Mouse (Mus musculus) activated CD4-positive, CD25-positive, alpha-beta regulatory T cell, adult 9 weeks (primary cell): Measurements from ENCODE around the gene Olfr1510. TPM values are rescaled to one million over a fixed set of nuclear protein-coding genes. Genes with fewer than 3 reads are reported as not detected.

ENCODE experiments used
- polyA plus RNA-seq: library from polyadenylated mRNA; unstranded; fragments of 100-300 nt; shearing (Covaris generic); gene quantifications from one replicate; pipeline ENCODE4 v1.2.1, GENCODE M21; 2017

The Olfr1510 gene
- not detected for polyA plus RNA-seq

GRCm38 (mm10) chr14:52414273-52414672, at the start of gene Olfr1510:
Gene Olfr1510 (minus strand): TSS chr14:52414373.

DNA sequence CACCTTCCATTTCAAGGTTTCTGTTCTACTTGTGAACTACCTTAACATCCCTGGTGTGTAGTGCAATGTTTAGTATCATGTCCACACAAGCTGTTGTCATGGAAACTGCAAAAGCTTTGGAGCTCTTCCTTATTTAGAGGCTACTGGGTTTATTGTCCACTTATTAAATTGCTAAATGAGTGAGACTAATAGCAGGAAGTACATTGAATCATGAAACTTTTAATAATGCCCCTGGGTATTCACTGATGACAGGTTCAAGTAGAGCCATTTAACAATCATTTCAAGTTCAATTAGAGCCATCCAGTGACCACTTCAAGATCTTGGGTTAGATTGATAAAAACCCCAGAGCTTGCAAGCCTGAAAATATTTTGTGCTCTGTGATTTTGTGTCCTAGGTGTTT, 28.5 kb upstream of the Olfr1510 start, which contains the start of gene Olfr1509:
Gene Olfr1509, plus strand, starts transcription at position 301 of the 400 bp plus-strand sequence.

DNA sequence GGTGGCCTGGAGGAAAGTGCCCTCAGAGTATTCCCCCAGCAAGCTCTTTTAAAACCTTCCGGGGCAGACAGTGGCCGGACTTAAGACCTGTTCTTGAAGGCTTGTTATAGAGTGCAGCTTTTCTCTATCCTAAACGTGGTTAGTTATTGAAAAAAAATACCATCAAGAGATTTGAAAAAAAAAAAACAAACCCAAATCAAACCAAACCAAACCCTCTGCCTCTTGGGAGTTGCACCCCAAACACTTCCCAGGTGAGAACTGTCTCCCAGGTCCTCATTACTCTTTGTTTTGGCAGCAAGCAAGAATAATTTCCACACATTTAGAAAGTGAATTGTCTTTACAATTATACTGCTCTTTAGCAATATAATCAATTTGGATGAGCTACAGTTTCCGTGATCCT, 16.9 kb downstream of the Olfr1510 start, which contains the start of gene Olfr1511:
Gene Olfr1511, minus strand, starts transcription at position 101 of the 400 bp plus-strand sequence.

DNA sequence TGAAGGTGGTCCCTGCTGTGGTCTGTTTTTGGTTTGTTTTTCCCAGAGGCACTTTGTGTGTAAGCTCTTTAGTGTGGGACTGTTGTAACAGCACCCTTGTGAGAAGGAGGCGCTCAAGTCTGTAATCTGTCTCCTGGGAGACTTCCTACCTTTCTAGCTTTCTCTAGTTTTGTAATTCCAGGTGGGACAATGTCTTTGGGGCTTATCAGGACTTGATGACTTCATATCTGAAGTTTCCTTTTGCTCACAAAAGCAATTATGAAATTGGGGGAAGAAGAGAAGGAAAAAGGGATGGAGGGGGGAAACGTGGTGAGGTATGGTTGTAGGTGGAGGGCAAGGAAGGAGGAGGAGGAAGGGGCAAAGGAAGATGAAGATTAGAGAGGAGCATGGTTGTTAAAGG, 35.1 kb downstream of the Olfr1510 start, which contains the start of gene Olfr1512:
Gene Olfr1512, minus strand, starts transcription at position 101 of the 400 bp plus-strand sequence.

Other genes with a start within 250 kb of the Olfr1510 start
- gene Supt16, start 217.0 kb downstream of the Olfr1510 start, polyA plus RNA-seq = 30.1 TPM
- gene Chd8, start 156.6 kb downstream of the Olfr1510 start, polyA plus RNA-seq = 51.7 TPM
- 107 TPM for gene Tox4, start 135.2 kb downstream of the Olfr1510 start, polyA plus RNA-seq
- 22.2 TPM for gene Rab2b, start 134.8 kb downstream of the Olfr1510 start, polyA plus RNA-seq
- 72.0 TPM for gene Mettl3, start 109.2 kb downstream of the Olfr1510 start, polyA plus RNA-seq
- 3.9 TPM for gene Sall2, start 85.6 kb downstream of the Olfr1510 start, polyA plus RNA-seq
- not detected for gene Olfr1513, start 58.0 kb downstream of the Olfr1510 start, polyA plus RNA-seq
- not detected for gene Olfr1512, start 35.2 kb downstream of the Olfr1510 start, polyA plus RNA-seq
- gene Olfr1511, start 17.0 kb downstream of the Olfr1510 start, polyA plus RNA-seq = not detected
- gene Olfr1509, start 28.6 kb upstream of the Olfr1510 start, polyA plus RNA-seq = not detected
- not detected for gene Olfr1508, start 53.1 kb upstream of the Olfr1510 start, polyA plus RNA-seq
- not detected for gene Olfr1507, start 81.4 kb upstream of the Olfr1510 start, polyA plus RNA-seq